Mouse (Mus musculus) cerebellum, postnatal 4 days (tissue): ENCODE data around the gene Apol6.
A peak's percentile ranks its signal among the peaks of the same experiment; 100 is the strongest.

Experiments
- DNase-seq, 2 experiments: peaks; one replicate each; pipeline ENCODE4 v3.0.0; 2022; ENCODE audit warnings: low spot score in 2 of 2, mixed read lengths in 1 of 2

The Apol6 gene

GRCm38 (mm10) chr15:77044597-77045320, at the start of gene Apol6:
Apol6 (plus strand) TSS chr15:77044729.
- no peak for DNase-seq

DNA sequence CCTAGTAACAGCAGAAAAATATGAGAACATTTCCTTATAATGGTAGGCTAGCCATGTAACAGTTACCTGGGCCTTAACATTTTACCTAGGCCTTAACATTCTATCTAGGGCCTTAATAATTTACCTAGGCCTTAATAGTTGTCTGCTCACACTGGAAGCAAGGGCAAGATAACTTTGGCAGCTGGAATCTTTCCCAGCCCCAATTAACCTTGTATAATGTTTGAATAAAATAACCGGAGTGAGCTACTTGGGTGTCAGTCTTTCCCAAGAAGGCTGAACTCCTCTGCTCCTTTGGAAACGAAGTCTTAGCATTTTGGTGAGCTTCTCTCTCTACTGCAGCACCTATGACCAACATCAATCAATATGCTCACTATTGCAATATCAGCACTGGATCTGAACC, 46.5 kb upstream of the Apol6 start:
- DNase-seq: no peak

DNA sequence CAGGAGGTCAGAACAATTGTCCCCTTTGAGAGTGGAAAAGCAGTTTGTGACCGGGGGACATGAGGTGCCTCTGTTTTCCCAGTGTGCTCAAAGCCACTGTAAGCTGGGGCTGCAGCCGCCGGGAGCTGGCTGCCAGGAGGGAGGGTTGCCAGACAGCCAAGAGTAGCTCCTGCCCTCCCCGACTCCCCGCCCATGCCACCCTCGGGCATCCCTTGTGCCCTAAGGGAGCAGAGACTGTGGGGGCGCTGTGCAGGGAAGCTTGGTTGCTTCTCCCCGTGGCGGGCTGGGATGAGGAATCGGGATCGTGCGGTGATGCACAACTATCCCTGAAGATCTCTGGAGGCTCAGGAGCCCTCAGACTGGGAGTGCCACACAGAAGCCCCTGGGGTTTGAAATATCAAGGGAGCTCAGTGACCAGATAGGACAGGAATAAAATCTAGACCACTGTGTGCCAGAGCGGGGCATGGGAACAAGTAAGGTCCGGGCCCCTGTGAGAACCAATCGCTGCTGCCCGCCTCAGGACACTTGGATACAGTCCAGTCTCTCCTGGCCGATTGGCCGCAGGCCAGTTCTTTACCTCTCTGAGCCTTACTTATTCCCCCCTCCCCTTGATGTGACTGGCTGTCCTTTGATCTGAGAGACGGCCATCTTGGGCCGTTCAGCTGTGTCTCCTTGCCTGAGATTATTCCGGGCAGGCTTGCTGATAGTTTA, 45.5 kb upstream of the Apol6 start:
- DNase-seq: no peak

- DNase-seq: no peak
Measured at GRCm38 (mm10) chr15:77003173-77003867, 41.2 kb upstream of the Apol6 start.

GRCm38 (mm10) chr15:77003868-77004215, 40.7 kb upstream of the Apol6 start:
- DNase-seq: peak in 1 of 2 experiments; percentile 42

DNA sequence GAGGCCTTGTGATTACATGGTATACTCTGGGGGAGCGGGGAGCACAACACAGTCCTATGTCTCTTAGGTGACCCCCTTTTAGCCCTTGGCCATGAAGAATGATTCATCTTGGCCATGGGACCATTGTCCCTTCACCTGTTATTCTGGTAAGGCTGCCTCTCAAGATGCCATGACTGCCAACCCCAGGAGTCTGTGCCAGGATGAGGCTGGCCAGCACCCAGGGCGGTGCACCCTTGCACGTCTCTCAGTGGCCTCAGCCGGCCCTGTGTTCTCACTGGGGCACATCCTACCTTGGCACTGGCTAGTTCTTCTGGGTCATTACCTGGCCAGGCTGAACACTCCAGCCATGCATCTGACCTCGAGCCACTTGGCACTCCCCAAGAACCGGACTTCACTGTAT, 35.7 kb upstream of the Apol6 start:
- DNase-seq: no peak

- DNase-seq: peak in 1 of 2 experiments; percentile 27
Measured at GRCm38 (mm10) chr15:77013753-77014241, 30.7 kb upstream of the Apol6 start.

DNA sequence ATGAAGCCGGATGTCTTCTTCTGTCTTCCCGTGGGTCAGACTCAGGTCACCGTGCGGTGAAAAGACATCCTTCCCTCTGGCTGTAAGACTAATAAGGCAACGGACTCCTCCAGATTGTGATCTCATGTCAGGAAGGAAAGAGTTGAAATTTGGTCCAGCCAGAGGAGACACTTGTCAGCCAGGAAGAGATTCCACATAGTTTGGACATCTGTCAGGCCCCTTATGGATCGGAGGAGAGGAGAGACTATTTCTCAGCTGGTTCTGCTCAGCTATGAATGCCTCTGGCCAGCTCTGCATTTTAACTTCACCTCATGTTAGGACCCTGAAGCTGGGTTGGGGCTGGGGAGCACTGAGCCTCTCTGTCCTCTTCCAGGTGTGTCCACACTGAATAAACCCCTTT, 30.1 kb upstream of the Apol6 start:
- DNase-seq: no peak

DNA sequence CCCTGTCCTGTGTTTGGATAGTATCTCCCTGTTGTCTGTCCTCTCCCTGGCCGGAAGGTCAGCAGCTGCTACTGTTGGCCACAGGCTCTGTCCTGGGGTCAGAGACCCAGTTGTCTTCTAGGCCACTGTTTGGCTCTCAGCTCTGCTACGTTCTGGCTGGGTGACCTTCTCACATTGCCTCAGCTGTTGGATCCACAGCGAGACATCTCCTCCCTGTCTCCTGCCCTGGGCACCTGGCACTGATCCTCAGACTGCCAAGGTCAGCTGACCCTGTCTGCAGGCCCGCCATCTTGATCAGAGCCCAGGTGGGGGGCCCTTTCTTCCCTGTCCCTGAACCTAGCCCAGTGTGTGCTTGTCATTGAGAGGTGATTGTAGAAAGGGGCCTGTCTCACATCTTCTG, 29.5 kb upstream of the Apol6 start:
- DNase-seq: no peak

DNA sequence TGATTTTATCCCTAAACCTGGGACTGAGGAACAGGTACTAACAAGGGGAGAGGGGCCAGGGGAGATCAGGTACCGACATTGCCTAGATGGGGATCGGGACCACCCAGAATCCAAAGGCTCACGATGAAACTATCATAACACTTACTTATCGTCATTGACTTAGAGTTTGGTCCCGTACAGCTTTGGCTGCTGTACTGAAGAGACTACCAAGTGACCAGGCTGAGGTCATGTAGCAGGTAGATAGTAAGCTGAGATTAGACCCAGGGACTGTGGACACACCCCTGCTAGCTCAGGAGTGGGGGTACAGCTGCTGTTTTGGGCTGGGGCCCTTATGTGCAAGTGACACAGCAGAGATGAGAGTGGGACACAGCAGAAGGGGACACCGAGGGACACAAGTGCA, 28.0 kb upstream of the Apol6 start:
- no peak for DNase-seq

DNA sequence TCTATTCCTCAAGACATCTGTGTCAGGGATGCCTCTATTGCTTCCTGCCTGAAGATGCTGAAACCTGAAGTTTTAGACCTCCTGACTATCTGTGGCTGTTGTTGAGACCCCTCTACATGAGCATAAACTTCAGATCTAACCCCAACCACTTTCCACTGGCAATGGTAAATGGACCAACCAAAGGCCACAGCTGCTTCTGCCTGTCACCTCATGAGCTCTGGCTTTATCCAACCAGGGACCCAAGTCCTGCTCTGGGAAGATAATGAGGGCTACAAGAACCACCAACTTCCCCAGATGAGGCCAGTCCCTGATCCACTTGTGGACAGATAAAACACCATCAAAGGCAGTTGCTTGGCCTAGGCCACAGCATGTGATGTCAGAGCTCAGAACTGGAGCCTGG, 26.6 kb upstream of the Apol6 start:
- no peak for DNase-seq

DNA sequence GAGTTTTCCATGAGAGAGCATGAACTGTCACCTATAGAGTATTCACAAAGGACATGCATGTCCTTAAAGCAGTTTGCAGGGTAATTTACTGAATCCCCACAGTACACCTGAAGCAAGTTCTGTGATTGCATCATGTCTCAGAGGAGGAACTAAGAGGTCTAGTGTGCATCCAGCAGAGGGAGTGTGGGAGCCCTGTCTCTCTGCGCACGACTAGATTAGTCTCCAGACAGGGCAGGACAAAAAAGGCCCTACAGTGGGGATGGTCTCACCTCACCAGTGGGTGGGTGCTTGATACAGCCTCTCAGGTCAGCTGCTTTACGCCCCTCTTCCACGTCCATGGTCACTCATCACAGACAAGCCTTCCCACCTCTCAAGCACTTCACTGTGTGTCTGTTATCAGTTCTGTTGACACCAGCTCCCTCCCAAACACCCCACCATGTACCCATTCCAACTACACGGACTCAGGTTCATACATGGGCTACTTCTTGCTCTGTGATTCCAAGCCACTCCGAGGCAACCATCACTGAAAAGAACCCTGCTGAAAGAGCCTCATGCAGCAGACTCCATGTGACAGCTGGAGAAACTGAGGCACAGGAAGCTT, 25.7 kb upstream of the Apol6 start:
- DNase-seq: no peak

DNA sequence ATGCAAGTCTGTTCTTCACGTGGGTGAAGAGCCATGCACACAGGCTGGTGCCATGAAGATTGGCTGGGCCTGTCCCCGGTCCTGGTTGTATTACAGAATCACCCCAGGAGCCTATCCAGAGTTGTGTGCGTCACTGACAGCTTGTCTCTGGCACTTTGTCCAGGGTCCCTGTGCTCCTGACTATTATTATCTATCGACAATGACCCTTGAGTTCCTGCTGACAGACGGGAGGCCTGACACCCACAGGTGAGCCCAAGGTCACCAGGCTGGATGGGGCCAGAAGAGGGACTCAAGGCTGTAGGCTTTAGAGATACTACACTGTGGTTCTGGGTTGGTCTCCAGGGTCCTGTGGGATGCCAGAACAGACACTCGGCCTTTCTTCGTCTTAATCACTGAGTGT, 25.0 kb upstream of the Apol6 start:
- no peak for DNase-seq

- DNase-seq: no peak
Measured at GRCm38 (mm10) chr15:77020136-77020535, 24.4 kb upstream of the Apol6 start.

DNA sequence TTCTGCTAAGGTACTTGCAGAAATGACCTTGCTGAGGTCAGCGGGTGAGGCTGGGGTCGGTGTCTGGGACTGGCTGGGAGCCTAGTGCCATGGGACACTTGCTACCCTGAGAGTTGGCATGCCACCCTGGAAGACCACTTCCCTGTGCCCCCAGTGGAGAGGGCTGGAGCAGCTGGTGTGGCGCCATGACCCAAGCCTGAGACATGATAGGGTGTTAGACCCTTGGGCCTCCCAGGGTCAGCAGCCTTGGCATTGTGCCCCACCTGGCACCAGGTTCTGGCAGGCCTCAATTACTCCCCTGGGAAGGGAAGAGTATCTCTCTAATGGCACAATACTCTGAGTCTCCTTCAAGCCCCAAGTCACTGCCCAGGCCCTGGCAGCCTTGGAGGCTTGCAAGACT, 23.5 kb upstream of the Apol6 start:
- no peak for DNase-seq

DNA sequence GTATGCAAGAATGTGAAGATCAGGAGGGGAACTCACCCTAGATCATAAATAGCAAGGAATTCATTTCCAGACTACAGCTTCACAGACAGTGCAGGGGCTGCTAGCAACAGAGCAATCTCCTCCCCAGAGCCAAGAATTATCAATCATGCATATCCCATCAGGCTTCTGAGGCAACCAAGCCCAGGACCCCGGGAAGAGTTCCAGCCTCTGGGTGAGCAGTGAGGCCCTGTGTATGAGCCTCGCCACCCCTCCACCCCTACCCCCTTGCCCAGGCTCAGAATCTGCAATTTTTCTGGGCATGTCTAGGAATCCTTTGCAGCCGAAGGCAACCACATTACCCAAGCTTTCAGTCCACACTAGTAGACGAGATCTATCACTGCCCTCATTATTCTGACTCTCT, 22.7 kb upstream of the Apol6 start:
- no peak for DNase-seq

- DNase-seq: no peak
Measured at GRCm38 (mm10) chr15:77022401-77022957, 22.1 kb upstream of the Apol6 start.

GRCm38 (mm10) chr15:77025884-77026583, 18.5 kb upstream of the Apol6 start:
- no peak for DNase-seq

GRCm38 (mm10) chr15:77027117-77027516, 17.4 kb upstream of the Apol6 start:
- no peak for DNase-seq

DNA sequence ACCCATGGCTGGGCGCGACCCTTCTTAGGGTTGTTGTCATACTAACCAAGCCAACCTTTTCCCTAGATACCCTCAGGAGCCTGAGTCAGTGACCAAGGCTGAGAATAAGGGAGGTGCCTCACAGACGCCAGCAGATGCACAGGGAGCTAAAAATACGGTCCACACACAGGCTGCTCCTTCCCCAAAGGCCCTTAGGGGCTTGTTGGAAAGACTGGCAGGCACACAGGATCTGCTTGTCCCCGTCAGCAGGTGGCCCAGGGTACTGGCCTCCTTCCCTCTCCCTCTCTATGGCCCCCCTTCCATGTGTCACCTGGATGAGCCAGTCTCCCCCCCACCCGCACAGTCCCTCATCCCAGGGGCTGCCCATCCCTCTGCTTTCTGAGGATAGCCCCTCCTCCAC, 16.9 kb upstream of the Apol6 start:
- DNase-seq: no peak

DNA sequence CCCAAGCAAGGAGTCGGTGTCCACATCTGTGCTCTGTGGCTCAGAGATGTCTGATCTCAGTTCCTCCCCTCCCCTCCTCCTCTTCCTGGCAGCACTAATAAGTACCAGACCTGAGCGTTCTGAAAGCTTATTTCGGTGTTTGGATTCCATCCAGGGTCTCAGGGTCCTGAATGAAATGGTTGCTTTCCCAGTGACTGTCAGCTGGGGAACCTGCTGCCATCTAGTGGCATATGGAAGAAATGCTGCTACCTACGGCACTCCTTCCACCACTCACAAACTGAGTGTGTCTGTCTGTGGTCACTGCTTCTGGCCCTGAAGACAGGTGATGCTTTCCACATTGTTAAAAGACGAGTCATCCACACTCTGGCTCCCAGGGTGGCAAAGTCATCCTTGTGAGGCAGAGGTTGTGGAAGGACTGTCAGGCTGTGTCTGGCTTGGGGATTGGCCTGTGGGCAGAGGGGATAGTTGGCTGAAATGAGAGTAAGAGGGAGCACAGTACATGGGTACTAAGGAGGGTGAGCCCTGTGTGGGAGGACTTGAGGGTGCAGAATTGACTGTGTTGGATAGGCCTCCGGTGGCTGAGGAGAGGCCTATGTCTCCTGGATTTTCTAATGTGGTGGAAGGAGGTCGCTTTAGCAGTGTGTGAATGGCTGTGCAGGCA, 15.1 kb upstream of the Apol6 start:
- DNase-seq: peak in 1 of 2 experiments; percentile 72
